Mouse (Mus musculus) sigmoid colon, adult 10 weeks (tissue): Measurements from ENCODE around the gene Gm21994. TPM values are rescaled to one million over a fixed set of nuclear protein-coding genes. Genes with fewer than 3 reads are reported as not detected.

ENCODE experiments used
- polyA plus RNA-seq: library from polyadenylated mRNA; stranded (reverse); fragments of 350-450 nt; fragmentation: Illumina TruSeq; extraction: RNeasy Lipid Tissue Mini Kit (QIAGEN cat#74804); gene quantifications from one replicate; pipeline ENCODE4 v1.2.3, GENCODE M21; 2014; ENCODE audit warnings: low read depth, low replicate concordance

Gm21994 gene
- polyA plus RNA-seq, result 25.2 TPM

DNA sequence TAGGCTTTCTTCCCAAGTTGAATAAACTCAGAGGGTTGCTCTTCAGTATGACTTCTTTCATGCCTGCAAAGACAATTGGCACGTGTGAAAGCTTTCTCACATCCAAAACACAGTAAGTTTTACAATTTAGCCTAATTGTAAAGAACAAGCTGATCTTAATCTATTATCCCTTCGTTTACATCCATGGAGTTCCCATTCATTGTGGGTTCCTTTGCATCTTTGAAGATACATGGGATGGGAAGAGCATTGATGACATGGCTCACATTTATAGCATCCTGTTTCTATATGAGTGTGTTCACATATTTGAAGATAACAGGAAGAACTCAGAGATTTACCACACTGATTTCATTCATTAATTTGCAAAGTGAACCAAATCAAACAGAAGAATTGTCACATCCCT, at the start of gene Gm21994:
TSS of gene Gm21994 (minus strand) at position 101 of the 400 bp plus-strand sequence.

DNA sequence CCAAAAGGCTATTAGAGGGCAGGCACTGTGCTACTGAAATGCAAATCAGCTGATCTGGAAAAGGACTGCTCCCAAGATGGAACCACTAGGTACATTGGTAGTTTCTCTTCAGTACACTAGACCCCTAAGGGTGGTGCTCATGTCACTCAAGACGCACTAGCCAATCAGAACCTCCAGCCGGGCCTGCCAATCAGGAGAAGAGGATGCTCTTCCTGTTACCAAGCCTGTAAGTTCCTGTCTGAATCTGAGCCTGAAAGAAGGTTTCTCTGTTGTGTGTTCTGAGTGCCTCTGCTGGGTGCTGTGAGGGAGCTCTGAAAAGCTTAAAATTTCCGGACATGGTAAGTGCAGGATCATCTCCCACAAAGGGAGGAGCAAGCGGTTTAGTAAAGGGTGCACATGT, 1.9 kb upstream of the Gm21994 start, which contains the start of gene Gm14124:
TSS of gene Gm14124 (plus strand) at position 227 of the 400 bp plus-strand sequence.

DNA sequence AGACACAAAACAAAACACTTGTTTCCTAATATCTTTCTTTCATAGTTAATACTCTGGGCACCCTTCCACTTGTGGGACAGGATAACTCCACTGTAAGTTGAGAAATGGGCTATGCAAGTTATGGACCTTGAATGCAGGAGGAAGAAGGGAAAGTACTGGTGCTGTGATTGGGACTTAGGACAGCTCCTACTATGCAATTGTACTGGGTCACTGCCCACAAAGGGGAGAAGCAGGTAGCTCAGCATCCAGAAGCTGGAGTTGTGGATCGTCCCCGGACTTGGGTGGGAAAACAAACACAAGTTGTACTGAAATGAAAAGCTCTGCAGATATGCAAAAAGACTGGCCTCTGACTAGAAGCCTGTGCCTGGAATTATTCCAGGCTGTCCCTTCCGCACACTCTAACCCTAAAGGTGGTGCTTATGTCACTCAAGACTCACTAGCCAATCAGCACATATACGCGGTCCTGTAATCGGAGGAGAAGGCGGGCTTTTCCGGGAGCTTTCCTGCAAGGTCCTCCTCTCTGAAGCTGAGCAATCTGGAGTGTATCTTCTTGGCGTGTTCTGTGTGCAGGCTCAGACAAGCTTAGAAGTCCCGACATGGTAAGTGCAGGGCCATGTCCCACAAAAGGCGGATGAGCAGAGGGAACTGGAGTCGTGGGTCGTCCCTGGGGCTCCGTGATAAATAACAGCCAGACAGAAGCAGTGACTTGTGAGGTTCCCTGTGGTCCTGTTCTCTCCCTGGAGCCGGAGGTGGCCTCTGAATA, 37.6 kb downstream of the Gm21994 start, which contains the start of gene Zfp937:
TSS of gene Zfp937 (plus strand) at position 474 of the 763 bp plus-strand sequence.

Other genes starting within 250 kb of the Gm21994 start
- 64.0 TPM for gene Zfp120, start 118.9 kb downstream of the Gm21994 start, polyA plus RNA-seq
- not detected for gene Gm10770, start 75.9 kb downstream of the Gm21994 start, polyA plus RNA-seq
- gene Gm14139, start 73.8 kb downstream of the Gm21994 start, polyA plus RNA-seq, result not detected
- gene Zfp937, start 37.5 kb downstream of the Gm21994 start, polyA plus RNA-seq, result 14.0 TPM
- gene Gm14124, start 1.9 kb upstream of the Gm21994 start, polyA plus RNA-seq, result not detected
- 4.3 TPM for gene Gm10130, start 68.1 kb upstream of the Gm21994 start, polyA plus RNA-seq
- gene 3300002I08Rik, start 107.2 kb upstream of the Gm21994 start, polyA plus RNA-seq, result 7.8 TPM
- 14.1 TPM for gene Zfp442, start 195.9 kb upstream of the Gm21994 start, polyA plus RNA-seq
- not detected for gene Zfp345, start 229.5 kb upstream of the Gm21994 start, polyA plus RNA-seq